Mouse (Mus musculus): ENCODE results near the gene Bmp3.
A peak's percentile ranks its signal among the peaks of the same experiment; 100 is the strongest.

- 0 out of 2 replicates have a peak, but pooled peaks have one; percentile 16 for TF ChIP-seq CTCF (IDR thresholded peaks at IDR 0.05)
- TF ChIP-seq EP300 (IDR thresholded peaks at IDR 0.05): no peak
Measured at GRCm38 (mm10) chr5:98854264-98854626, at the start of gene Bmp3.
